Mouse (Mus musculus): Measurements from ENCODE around the gene Masp1. TPM values are rescaled to one million over a fixed set of nuclear protein-coding genes. Genes with fewer than 3 reads are reported as not detected.

Gene Masp1
- polyA plus RNA-seq, 1 experiment from 2014 or later, result 1.3 TPM

DNA sequence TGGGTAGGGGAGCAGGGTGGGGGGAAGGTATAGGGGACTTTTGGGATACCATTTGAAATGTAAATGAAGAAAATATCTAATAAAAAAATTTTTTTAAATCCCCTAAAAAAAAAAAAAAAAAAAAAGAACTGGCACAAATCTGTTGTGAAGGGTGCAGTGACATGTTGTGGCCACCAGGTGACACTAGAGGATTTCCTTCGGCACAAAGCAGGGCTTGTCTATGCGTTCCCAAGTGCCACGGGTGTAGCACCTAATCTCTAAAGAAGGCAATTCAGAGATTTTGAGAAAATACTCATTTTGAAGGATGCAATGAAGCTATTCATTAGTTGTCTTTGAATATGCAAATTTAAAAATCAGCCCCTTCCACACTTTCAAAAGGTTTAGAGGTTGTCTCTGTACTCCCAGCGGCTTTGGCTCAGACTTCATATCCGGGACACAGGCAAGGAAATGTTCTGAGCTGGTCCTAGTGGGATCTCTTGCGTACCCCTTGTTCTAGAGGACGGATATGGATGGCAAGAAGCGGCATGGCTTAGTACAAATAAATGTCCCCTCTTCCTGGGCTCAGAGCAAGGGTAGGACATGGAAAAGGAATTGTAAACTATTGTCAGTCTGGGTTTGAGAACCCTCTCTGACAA, 29.8 kb upstream of the Masp1 start:
- Histone ChIP-seq H3K9me3 (ENCODE audit: low read length) (no peaks in the 10 kb centered on the region), H3K36me3 (ENCODE audit: insufficient read depth, low read length) (no peaks in the 10 kb centered on the region), H3K4me2 (replicated peaks; ENCODE audit: low read depth, low read length) (no peak overlapping the region), H3K27me3 (replicated peaks; ENCODE audit: insufficient read depth, low read length) (no peaks in the 10 kb centered on the region), H3K4me3 (ENCODE audit: low read depth, low read length) (no peak overlapping the region), H3K27ac (ENCODE audit: low read length) (no peak overlapping the region), H3K4me1 (ENCODE audit: insufficient read depth, low read depth, low read length) (no peaks in the 10 kb centered on the region), H3K9ac (replicated peaks; ENCODE audit: low read depth) (no peak overlapping the region)
- DNase-seq (ENCODE audit: low spot score) (peak; percentile 75), ATAC-seq (no peak)
- WGBS, result 45% methylated on average over 8 of the region's 8 CpGs
- TF ChIP-seq CTCF (IDR thresholded peaks at IDR 0.05) (peak; percentile 91), EP300 (IDR thresholded peaks at IDR 0.05) (no peak)

DNA sequence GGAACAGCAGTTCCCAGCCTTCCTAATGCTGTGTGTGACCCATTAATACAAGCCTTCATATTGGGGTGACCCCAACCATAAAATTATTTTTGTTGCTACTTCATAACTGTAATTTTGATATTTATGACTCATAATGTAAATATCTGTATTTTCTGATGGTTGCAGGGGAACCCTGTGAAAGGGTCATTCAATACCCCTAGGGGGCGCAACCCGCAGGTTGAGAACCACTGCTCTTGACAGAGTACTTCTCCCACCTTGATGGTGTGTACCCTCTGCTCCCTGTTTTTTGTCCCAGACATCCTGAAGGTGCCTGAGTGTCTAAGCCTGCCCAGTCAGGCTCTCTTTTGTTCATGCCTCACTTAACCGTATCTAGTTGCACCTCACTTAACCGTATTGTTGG, 27.2 kb upstream of the Masp1 start:
- no peak for DNase-seq (ENCODE audit: low spot score)
- Histone ChIP-seq H3K36me3 (ENCODE audit: insufficient read depth, low read length) (no peaks in the 10 kb centered on the region), H3K9me3 (ENCODE audit: low read length) (no peaks in the 10 kb centered on the region), H3K9ac (replicated peaks; ENCODE audit: low read depth) (no peak overlapping the region), H3K4me2 (replicated peaks; ENCODE audit: low read depth, low read length) (no peak overlapping the region), H3K4me1 (ENCODE audit: insufficient read depth, low read depth, low read length) (no peaks in the 10 kb centered on the region), H3K4me3 (ENCODE audit: low read depth, low read length) (no peak overlapping the region), H3K27me3 (replicated peaks; ENCODE audit: insufficient read depth, low read length) (no peaks in the 10 kb centered on the region), H3K27ac (ENCODE audit: low read length) (no peak overlapping the region)
- WGBS, result 91% methylated on average over 4 of the region's 4 CpGs
- TF ChIP-seq CTCF (IDR thresholded peaks at IDR 0.05) (peak; percentile 31; the same call in 1 of the 2 replicates), EP300 (IDR thresholded peaks at IDR 0.05) (no peak)
- ATAC-seq, result no peak

DNA sequence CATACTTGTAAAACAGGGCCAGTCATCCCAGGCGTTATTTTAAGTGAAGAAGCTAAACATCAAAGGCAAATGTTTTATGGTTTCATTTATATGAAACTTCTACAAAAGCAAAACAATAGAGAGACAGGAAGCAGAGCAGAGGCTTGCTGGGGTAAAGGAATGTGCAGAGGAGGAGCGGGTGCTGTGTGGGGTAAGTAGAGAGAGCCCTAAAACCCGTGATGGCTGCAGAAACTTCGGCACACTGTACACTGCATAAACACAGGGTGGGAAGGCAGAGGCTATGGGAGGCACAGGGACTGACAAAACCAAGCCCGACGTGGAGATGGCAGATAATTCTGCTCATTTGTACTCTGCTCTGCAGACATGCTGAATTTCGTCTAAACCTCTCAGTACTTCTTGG, 23.7 kb upstream of the Masp1 start:
- 46% methylated on average over 7 of the region's 7 CpGs for WGBS
- H3K9ac ChIP-seq (replicated peaks; ENCODE audit: low read depth), result no peak overlapping the region
- TF ChIP-seq CTCF (IDR thresholded peaks at IDR 0.05) (no peak), EP300 (IDR thresholded peaks at IDR 0.05) (no peak)
- H3K4me3 ChIP-seq (ENCODE audit: low read depth, low read length), result no peak overlapping the region
- H3K36me3 ChIP-seq (ENCODE audit: insufficient read depth, low read length), result no peaks in the 10 kb centered on the region
- H3K9me3 ChIP-seq (ENCODE audit: low read length), result no peaks in the 10 kb centered on the region
- no peak for DNase-seq (ENCODE audit: low spot score)
- H3K27ac ChIP-seq (ENCODE audit: low read length), result no peak overlapping the region
- no peaks in the 10 kb centered on the region for H3K4me1 ChIP-seq (ENCODE audit: insufficient read depth, low read depth, low read length)
- H3K4me2 ChIP-seq (replicated peaks; ENCODE audit: low read depth, low read length), result no peak overlapping the region
- no peaks in the 10 kb centered on the region for H3K27me3 ChIP-seq (replicated peaks; ENCODE audit: insufficient read depth, low read length)
- no peak for ATAC-seq

DNA sequence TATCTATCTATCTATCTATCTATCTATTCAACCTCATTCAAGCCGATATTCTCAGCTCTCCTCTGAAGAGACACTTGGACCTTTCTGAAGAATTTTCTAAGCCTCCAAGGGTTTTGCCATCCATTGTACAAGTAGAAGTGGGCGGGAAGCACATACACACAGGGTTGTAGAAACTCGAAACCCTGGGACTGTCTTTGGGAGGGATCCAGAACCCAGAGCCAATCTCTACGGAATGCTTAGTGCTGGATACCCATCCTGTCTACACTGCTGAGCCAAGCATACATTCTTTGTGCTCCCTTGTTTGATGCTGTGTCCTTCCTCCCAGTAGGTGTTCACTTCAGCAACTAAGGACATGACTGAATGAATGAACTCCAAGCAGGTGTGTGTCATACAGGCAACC, 22.3 kb upstream of the Masp1 start:
- H3K9ac ChIP-seq (replicated peaks; ENCODE audit: low read depth), result no peak overlapping the region
- H3K4me1 ChIP-seq (ENCODE audit: insufficient read depth, low read depth, low read length), result no peaks in the 10 kb centered on the region
- WGBS, result 60% methylated on average over 4 of the region's 4 CpGs
- H3K27me3 ChIP-seq (replicated peaks; ENCODE audit: insufficient read depth, low read length), result no peaks in the 10 kb centered on the region
- no peak overlapping the region for H3K4me3 ChIP-seq (ENCODE audit: low read depth, low read length)
- no peak overlapping the region for H3K4me2 ChIP-seq (replicated peaks; ENCODE audit: low read depth, low read length)
- no peaks in the 10 kb centered on the region for H3K36me3 ChIP-seq (ENCODE audit: insufficient read depth, low read length)
- H3K27ac ChIP-seq (ENCODE audit: low read length), result no peak overlapping the region
- DNase-seq (ENCODE audit: low spot score) (no peak), ATAC-seq (no peak)
- no peaks in the 10 kb centered on the region for H3K9me3 ChIP-seq (ENCODE audit: low read length)
- TF ChIP-seq EP300 (IDR thresholded peaks at IDR 0.05) (no peak), CTCF (IDR thresholded peaks at IDR 0.05) (no peak)

DNA sequence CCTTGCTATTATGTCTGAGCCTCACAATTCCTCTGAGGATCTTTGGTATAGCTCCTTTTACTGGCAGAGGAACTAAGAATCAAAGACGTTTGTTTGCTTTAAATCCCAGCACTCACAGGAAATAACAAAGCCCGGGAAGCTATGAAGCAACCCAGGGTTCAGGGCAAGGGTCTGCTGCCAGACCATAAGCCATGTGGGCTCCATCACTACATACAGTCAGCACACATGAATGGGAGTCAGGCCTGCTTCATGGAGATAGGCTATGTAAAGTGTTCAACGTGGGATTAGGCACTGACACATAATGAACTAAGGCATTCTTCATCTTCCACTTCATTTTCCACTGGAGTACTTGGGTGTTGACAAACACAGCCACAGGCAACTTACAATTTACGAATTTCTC, 20.4 kb upstream of the Masp1 start:
- DNase-seq (ENCODE audit: low spot score) (peak; percentile 59), ATAC-seq (peak; percentile 70)
- H3K27ac ChIP-seq (ENCODE audit: low read length), result no peak overlapping the region
- no peak for TF ChIP-seq EP300 (IDR thresholded peaks at IDR 0.05)
- TF ChIP-seq CTCF (IDR thresholded peaks at IDR 0.05), result no peak
- H3K4me1 ChIP-seq (ENCODE audit: insufficient read depth, low read depth, low read length), result no peaks in the 10 kb centered on the region
- H3K9me3 ChIP-seq (ENCODE audit: low read length), result no peaks in the 10 kb centered on the region
- H3K9ac ChIP-seq (replicated peaks; ENCODE audit: low read depth), result no peak overlapping the region
- no peak overlapping the region for H3K4me3 ChIP-seq (ENCODE audit: low read depth, low read length)
- H3K36me3 ChIP-seq (ENCODE audit: insufficient read depth, low read length), result no peaks in the 10 kb centered on the region
- no peaks in the 10 kb centered on the region for H3K27me3 ChIP-seq (replicated peaks; ENCODE audit: insufficient read depth, low read length)
- 35% methylated on average over 4 of the region's 4 CpGs for WGBS
- no peak overlapping the region for H3K4me2 ChIP-seq (replicated peaks; ENCODE audit: low read depth, low read length)

DNA sequence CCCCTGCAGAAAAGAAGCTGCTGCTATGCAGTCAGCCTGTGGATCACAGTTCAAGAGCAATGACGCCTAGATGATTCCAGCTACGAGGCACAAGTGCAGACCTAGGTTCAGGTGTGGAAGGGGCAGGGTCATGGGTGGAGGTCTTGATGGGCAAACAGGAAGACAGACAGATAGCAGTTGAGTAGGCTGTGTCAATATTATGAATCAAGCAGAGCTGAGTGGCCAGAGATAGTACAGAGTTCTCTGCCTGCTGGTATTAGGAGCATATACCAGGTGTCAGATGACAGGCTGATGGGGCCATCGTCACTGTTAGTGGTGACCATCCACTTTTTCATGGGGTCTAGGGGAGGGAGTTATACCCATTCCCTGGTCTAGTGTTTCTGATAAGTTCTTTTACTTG, 13.1 kb upstream of the Masp1 start:
- no peak overlapping the region for H3K4me2 ChIP-seq (replicated peaks; ENCODE audit: low read depth, low read length)
- no peaks in the 10 kb centered on the region for H3K9me3 ChIP-seq (ENCODE audit: low read length)
- H3K27ac ChIP-seq (ENCODE audit: low read length), result no peak overlapping the region
- H3K27me3 ChIP-seq (replicated peaks; ENCODE audit: insufficient read depth, low read length), result no peaks in the 10 kb centered on the region
- whole genome bisulfite sequencing, result 49% methylated on average over 3 of the region's 3 CpGs
- H3K36me3 ChIP-seq (ENCODE audit: insufficient read depth, low read length), result no peaks in the 10 kb centered on the region
- ATAC-seq, result no peak
- DNase-seq (ENCODE audit: low spot score), result no peak
- H3K9ac ChIP-seq (replicated peaks; ENCODE audit: low read depth), result no peak overlapping the region
- TF ChIP-seq EP300 (IDR thresholded peaks at IDR 0.05) (no peak), CTCF (IDR thresholded peaks at IDR 0.05) (no peak)
- no peak overlapping the region for H3K4me3 ChIP-seq (ENCODE audit: low read depth, low read length)
- no peaks in the 10 kb centered on the region for H3K4me1 ChIP-seq (ENCODE audit: insufficient read depth, low read depth, low read length)

DNA sequence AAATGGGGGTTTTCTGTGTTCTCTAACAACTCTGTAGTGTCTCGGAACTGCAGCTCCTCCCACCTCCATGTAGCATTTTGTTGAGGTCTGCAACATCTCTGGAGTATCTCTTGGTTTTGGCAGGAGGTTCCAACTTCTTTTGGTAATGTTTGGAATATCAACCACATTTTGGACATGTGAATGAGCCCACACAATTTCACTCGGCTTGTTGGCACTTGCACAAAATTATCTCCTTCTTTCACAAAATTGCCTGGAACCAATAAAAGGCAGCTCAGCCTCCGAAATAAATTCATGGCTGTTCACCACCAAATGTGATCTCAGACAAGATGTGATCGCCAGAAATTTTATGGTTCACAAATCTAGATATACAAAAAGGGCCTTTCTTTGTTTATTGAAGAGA, 8.6 kb upstream of the Masp1 start:
- Histone ChIP-seq H3K4me3 (ENCODE audit: low read depth, low read length) (no peak overlapping the region), H3K4me1 (ENCODE audit: insufficient read depth, low read depth, low read length) (no peaks in the 10 kb centered on the region), H3K9ac (replicated peaks; ENCODE audit: low read depth) (no peak overlapping the region), H3K27me3 (replicated peaks; ENCODE audit: insufficient read depth, low read length) (no peaks in the 10 kb centered on the region), H3K4me2 (replicated peaks; ENCODE audit: low read depth, low read length) (no peak overlapping the region), H3K36me3 (ENCODE audit: insufficient read depth, low read length) (no peaks in the 10 kb centered on the region), H3K27ac (ENCODE audit: low read length) (no peak overlapping the region), H3K9me3 (ENCODE audit: low read length) (no peaks in the 10 kb centered on the region)
- ATAC-seq, result no peak
- TF ChIP-seq EP300 (IDR thresholded peaks at IDR 0.05) (no peak), CTCF (IDR thresholded peaks at IDR 0.05) (no peak)
- 54% methylated on average over 4 of the region's 4 CpGs for WGBS
- DNase-seq (ENCODE audit: low spot score), result no peak
